Mouse (Mus musculus) myocyte (in vitro differentiated cells): ENCODE measurements around the gene Kcnip1. TPM values are rescaled to one million over a fixed set of nuclear protein-coding genes. Genes with fewer than 3 reads are reported as not detected.

ENCODE experiments used
- H3K27me3 ChIP-seq: one replicate; pipeline ENCODE4 v1.6.1; 2011; ENCODE audit not compliant: control insufficient read depth, insufficient read depth, insufficient read length
- H3K36me3 ChIP-seq: one replicate; pipeline ENCODE4 v1.6.1; 2011; ENCODE audit not compliant: control insufficient read depth, insufficient read depth
- H3K4me2 ChIP-seq: one replicate; pipeline ENCODE4 v1.6.1; 2011; ENCODE audit warnings: low read depth, control low read depth
- H3K4me3 ChIP-seq: one replicate; pipeline ENCODE4 v1.5.1; 2011; ENCODE audit warnings: mild to moderate bottlenecking, control low read depth, moderate library complexity
- H3K79me2 ChIP-seq: one replicate; pipeline ENCODE4 v1.6.1; 2011; ENCODE audit not compliant: control insufficient read depth, insufficient read depth
- H3ac ChIP-seq: one replicate; pipeline ENCODE4 v1.6.1; 2011; ENCODE audit not compliant: control insufficient read depth, insufficient read length
- CEBPB ChIP-seq: IDR thresholded peaks from 2 replicates; pipeline ENCODE4 v1.6.1; 2011; ENCODE audit warnings: mild to moderate bottlenecking, moderate library complexity; ENCODE audit not compliant: poor library complexity, insufficient read depth, severe bottlenecking
- E2F4 ChIP-seq: IDR thresholded peaks from one replicate; pipeline ENCODE4 v1.6.1; 2011; ENCODE audit warnings: mild to moderate bottlenecking, control low read depth, moderate library complexity; ENCODE audit not compliant: insufficient read depth
- MAX ChIP-seq: IDR thresholded peaks from one replicate; pipeline ENCODE4 v1.6.1; 2011; ENCODE audit warnings: low read depth, mild to moderate bottlenecking, control low read depth
- MYOD1 ChIP-seq, 3 experiments: IDR thresholded peaks; one replicate each; pipeline ENCODE4 v1.6.1; 2011; ENCODE audit warnings: control low read depth in 2 of 3, low read depth in 2 of 3, mild to moderate bottlenecking in 2 of 3, moderate library complexity in 1 of 3; ENCODE audit not compliant: insufficient read length in 2 of 3, control insufficient read depth in 1 of 3
- MYOG ChIP-seq, 3 experiments: IDR thresholded peaks; one replicate each; pipeline ENCODE4 v1.6.1; 2011; ENCODE audit warnings: control low read depth in 2 of 3, low read depth in 2 of 3, mild to moderate bottlenecking in 2 of 3; ENCODE audit not compliant: insufficient read length in 2 of 3, control insufficient read depth in 1 of 3, insufficient read depth in 1 of 3
- POLR2A ChIP-seq: IDR thresholded peaks from one replicate; pipeline ENCODE4 v1.6.1; 2011; ENCODE audit warnings: low read depth, mild to moderate bottlenecking, control low read depth, moderate library complexity; ENCODE audit not compliant: insufficient read length
- POLR2AphosphoS2 ChIP-seq: IDR thresholded peaks from one replicate; pipeline ENCODE4 v1.6.1; 2011; ENCODE audit warnings: low read depth, control low read depth; ENCODE audit not compliant: insufficient read length
- REST ChIP-seq: IDR thresholded peaks from one replicate; pipeline ENCODE4 v1.6.1; 2011; ENCODE audit warnings: mild to moderate bottlenecking, control low read depth, moderate library complexity; ENCODE audit not compliant: insufficient read depth, insufficient read length
- SRF ChIP-seq: IDR thresholded peaks from one replicate; pipeline ENCODE4 v1.6.1; 2011; ENCODE audit warnings: low read depth; ENCODE audit not compliant: control insufficient read depth, insufficient read length
- TCF12 ChIP-seq: IDR thresholded peaks from one replicate; pipeline ENCODE4 v1.6.1; 2011; ENCODE audit warnings: mild to moderate bottlenecking, control low read depth; ENCODE audit not compliant: poor library complexity, insufficient read depth, severe bottlenecking
- TCF3 ChIP-seq: IDR thresholded peaks from one replicate; pipeline ENCODE4 v1.6.1; 2011; ENCODE audit warnings: low read depth, control low read depth; ENCODE audit not compliant: insufficient read length
- USF1 ChIP-seq: IDR thresholded peaks from one replicate; pipeline ENCODE4 v1.6.1; 2011; ENCODE audit warnings: low read depth, mild to moderate bottlenecking, control low read depth, moderate library complexity
- polyA plus RNA-seq: library from polyadenylated mRNA; unstranded; fragments of >200 nt; fragmentation: generic; extraction: Trizol; gene quantifications from one replicate; pipeline ENCODE4 v1.2.1, GENCODE M21; 2012; ENCODE audit warnings: missing spikeins

Kcnip1 gene
- polyA plus RNA-seq, 1 experiment, result not detected

GRCm38 (mm10) chr11:34034008-34034505, 41.1 kb upstream of the Kcnip1 start:
- Histone ChIP-seq H3K36me3 (no peaks in the 10 kb centered on the region), H3K79me2 (no peaks in the 10 kb centered on the region), H3K4me3 (no peak overlapping the region), H3ac (no peak overlapping the region), H3K27me3 (no peaks in the 10 kb centered on the region), H3K4me2 (no peak overlapping the region)
- TF ChIP-seq USF1 (no peak), POLR2A (no peak), MAX (no peak), REST (no peak), TCF3 (no peak), MYOD1 (IDR thresholded peaks at IDR 0.05; ENCODE audit: control insufficient read depth in 1 of 3, insufficient read length in 2 of 3, low read depth in 2 of 3) (no peak), MYOG (IDR thresholded peaks at IDR 0.05; ENCODE audit: control insufficient read depth in 1 of 3, insufficient read depth in 1 of 3, insufficient read length in 2 of 3, low read depth in 2 of 3) (no peak), CEBPB (no peak), E2F4 (no peak), POLR2AphosphoS2 (no peak), TCF12 (no peak), SRF (no peak)

- TF ChIP-seq USF1, result no peak
- no peak overlapping the region for H3K4me2 ChIP-seq
- no peaks in the 10 kb centered on the region for H3K36me3 ChIP-seq
- no peaks in the 10 kb centered on the region for H3K79me2 ChIP-seq
- no peak overlapping the region for H3K4me3 ChIP-seq
- H3K27me3 ChIP-seq, result no peaks in the 10 kb centered on the region
- H3ac ChIP-seq, result no peak overlapping the region
These were observed 38.3 kb upstream of the Kcnip1 start for GRCm38 (mm10) chr11:34031015-34031805.

GRCm38 (mm10) chr11:34029658-34030057, 36.7 kb upstream of the Kcnip1 start:
- Histone ChIP-seq H3K4me3 (no peak overlapping the region), H3K36me3 (no peaks in the 10 kb centered on the region), H3K79me2 (no peaks in the 10 kb centered on the region), H3K4me2 (no peak overlapping the region), H3ac (no peak overlapping the region), H3K27me3 (no peaks in the 10 kb centered on the region)
- TF ChIP-seq REST, result no peak
- TF ChIP-seq MAX, result no peak
- TF ChIP-seq USF1, result no peak
- no peak for TF ChIP-seq SRF

GRCm38 (mm10) chr11:34025091-34025490, 32.1 kb upstream of the Kcnip1 start:
- no peaks in the 10 kb centered on the region for H3K27me3 ChIP-seq
- no peaks in the 10 kb centered on the region for H3K79me2 ChIP-seq
- no peak overlapping the region for H3K4me3 ChIP-seq
- H3ac ChIP-seq, result no peak overlapping the region
- no peaks in the 10 kb centered on the region for H3K36me3 ChIP-seq
- no peak for TF ChIP-seq E2F4
- no peak for TF ChIP-seq MAX
- TF ChIP-seq CEBPB, result no peak
- no peak for TF ChIP-seq MYOG (IDR thresholded peaks at IDR 0.05; ENCODE audit: control insufficient read depth in 1 of 3, insufficient read depth in 1 of 3, insufficient read length in 2 of 3, low read depth in 2 of 3)
- TF ChIP-seq USF1, result no peak
- TF ChIP-seq REST, result no peak
- TF ChIP-seq SRF, result no peak
- H3K4me2 ChIP-seq, result no peak overlapping the region

DNA sequence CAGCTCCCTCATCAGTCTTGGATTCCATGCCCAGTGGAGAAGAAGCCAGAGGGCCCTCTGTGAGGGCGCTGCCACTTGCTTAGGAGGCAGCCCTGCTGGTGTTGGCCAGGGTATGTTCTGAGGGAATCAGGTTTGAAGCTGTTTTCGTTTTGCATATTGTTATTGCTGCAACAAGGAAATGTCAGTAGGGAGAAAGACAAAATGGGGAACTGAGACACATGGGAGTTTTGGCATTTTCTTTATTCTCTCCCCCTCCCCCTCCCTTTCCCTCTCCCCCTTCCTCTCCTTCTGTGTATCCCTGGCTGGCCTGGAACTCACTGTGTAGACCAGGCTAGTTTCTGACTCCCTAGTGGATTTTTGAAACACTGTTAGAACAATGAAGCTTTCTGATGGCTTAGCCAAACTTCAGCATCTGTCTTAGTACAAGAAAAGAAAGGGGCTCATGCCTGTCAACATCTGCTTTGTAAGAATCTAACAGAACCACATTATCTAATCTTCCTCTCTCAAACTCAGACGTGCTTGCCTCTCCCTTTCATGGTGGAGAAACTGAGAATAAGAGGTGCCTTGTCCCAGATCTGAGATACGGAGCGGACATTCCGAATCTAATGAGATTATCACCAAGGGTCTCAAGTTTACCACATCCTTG, 19.2 kb upstream of the Kcnip1 start:
- H3K79me2 ChIP-seq, result no peaks in the 10 kb centered on the region
- H3K36me3 ChIP-seq, result no peaks in the 10 kb centered on the region
- no peak overlapping the region for H3K4me3 ChIP-seq
- H3K27me3 ChIP-seq, result no peaks in the 10 kb centered on the region
- TF ChIP-seq REST (no peak), MAX (no peak), E2F4 (no peak), MYOD1 (IDR thresholded peaks at IDR 0.05; ENCODE audit: control insufficient read depth in 1 of 3, insufficient read length in 2 of 3, low read depth in 2 of 3) (no peak), SRF (no peak), MYOG (IDR thresholded peaks at IDR 0.05; ENCODE audit: control insufficient read depth in 1 of 3, insufficient read depth in 1 of 3, insufficient read length in 2 of 3, low read depth in 2 of 3) (no peak), TCF3 (no peak), POLR2A (no peak), POLR2AphosphoS2 (no peak)
- no peak overlapping the region for H3K4me2 ChIP-seq
- H3ac ChIP-seq, result no peak overlapping the region
